Mouse (Mus musculus): Measurements from ENCODE around the gene Tfap2a.

GRCm38 (mm10) chr13:40732816-40733541, 5.2 kb downstream of the Tfap2a start:
- TF ChIP-seq CTCF (IDR thresholded peaks at IDR 0.05; ENCODE audit: low read depth) (no peak), EP300 (optimal IDR thresholded peaks at IDR 0.05) (no peak)

Measured in stomach, postnatal 0 days (tissue).